Mouse (Mus musculus) ES-E14 (cell line): Measurements from ENCODE around the gene Pkd2.

ENCODE experiments used
- MAFK ChIP-seq: IDR thresholded peaks from 2 replicates; pipeline ENCODE4 v1.6.1; 2014; ENCODE audit warnings: mild to moderate bottlenecking, low read depth, low read length, inconsistent platforms; ENCODE audit not compliant: insufficient read depth
- ZC3H11A ChIP-seq: IDR thresholded peaks from 2 replicates; pipeline ENCODE4 v1.6.1; 2012; ENCODE audit warnings: low read depth, mild to moderate bottlenecking, inconsistent platforms, low read length, borderline replicate concordance

- TF ChIP-seq ZC3H11A: no peak
- no peak for TF ChIP-seq MAFK
Measured at GRCm38 (mm10) chr5:104491561-104491960, 32.3 kb downstream of the Pkd2 start.
